Mouse (Mus musculus): ENCODE data around the gene Rad9a.

DNA sequence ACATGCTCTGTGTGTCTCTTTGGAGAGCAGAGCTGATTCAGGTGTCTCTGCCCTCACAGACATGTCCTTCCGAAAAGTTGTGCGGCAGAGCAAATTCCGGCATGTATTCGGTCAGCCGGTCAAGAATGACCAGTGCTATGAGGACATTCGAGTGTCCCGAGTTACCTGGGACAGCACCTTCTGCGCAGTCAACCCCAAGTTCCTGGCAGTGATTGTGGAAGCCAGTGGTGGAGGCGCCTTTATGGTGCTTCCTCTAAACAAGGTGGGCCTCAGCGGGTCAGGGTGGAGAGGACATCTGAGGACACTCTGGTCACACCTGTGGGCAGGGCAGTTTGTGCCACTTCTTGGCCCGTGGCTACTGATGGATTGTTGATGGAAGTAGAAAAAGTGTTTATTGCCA lies 52.2 kb downstream of the Rad9a start:
- TF ChIP-seq POLR2A (IDR thresholded peaks at IDR 0.05; ENCODE audit: borderline replicate concordance, insufficient read depth, low read length), result no peak
- TF ChIP-seq CTCF (IDR thresholded peaks at IDR 0.05; ENCODE audit: borderline replicate concordance, insufficient read depth, low read depth, low read length), result no peak

All from cerebellum, adult 2 months (tissue).